Mouse (Mus musculus): ENCODE results near the gene Hsd3b7.
A peak's percentile ranks its signal among the peaks of the same experiment; 100 is the strongest.

DNA sequence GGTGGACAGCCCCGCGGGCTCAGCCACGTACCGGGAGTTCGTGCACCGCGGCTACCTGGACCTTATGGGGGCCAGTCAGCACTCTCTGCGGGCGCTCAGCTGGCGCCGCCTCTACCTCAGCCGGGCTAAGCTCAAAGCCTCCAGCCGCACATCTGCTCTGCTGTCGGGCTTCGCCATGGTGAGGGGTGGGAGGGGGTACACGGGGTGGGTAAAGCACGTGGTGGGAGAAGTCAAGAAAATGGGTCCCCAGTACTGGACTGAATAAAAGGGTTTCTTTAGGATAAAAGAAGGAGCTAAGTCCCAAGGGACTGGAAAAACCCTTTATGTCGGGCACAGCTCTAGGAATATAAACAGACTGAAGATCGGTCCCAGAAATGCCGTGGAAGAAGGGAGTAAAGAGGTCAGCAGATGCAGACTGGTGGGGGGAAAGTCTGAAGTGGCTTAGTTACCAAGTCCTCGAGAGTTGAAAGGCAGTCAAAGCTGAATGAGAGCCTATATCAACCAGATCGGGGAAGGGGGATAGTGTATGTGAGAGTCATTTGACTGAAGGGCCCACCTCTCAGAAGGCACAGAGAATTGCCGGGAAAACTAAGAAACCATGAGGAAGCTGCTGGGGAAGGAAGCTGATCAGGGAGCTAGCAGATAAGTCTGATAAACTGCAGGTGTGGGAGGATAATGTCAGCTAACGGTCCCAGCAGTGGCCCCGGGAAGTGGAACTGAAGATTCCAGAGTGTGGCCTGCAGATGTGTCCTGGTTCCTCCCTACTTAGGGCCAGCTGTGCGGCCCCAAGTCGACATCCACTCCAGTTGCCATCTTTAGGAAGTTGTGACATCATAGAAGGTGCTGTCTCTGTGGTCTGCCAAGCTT is 30.1 kb upstream of the Hsd3b7 start:
- TF ChIP-seq CTCF (IDR thresholded peaks at IDR 0.05) = no peak
- 0 out of 2 replicates have a peak, but pooled peaks have one; percentile 2 for TF ChIP-seq EP300 (IDR thresholded peaks at IDR 0.05)
